Mouse (Mus musculus): ENCODE measurements around the gene Zfp661. TPM values are rescaled to one million over a fixed set of nuclear protein-coding genes. Genes with fewer than 3 reads are reported as not detected.
"Not testable (repeated sequence)": the region's sequence is repeated elsewhere in the genome, so short reads cannot be mapped to it uniquely, and the experiment has no call there.

Zfp661 gene
- polyA plus RNA-seq, 1 experiment from 2014 or later, result 3.1 TPM

- no peak overlapping the region for H3K4me2 ChIP-seq (ENCODE audit: low read length)
- DNase-seq (ENCODE audit: low spot score), result no peak
- peaks cover 5% of the 10 kb centered on the region; the same call in 1 of the 2 replicates for H3K4me1 ChIP-seq (replicated peaks; ENCODE audit: insufficient read depth, low read length)
- H3K27me3 ChIP-seq (ENCODE audit: insufficient read depth, low read length), result no peaks in the 10 kb centered on the region
- H3K36me3 ChIP-seq (ENCODE audit: insufficient read depth, low read length), result peaks cover 39% of the 10 kb centered on the region
- ATAC-seq (replicated peaks; ENCODE audit: low FRiP score, low read depth), result no peak
- no peak overlapping the region for H3K9ac ChIP-seq (ENCODE audit: low read depth, low read length)
- H3K4me3 ChIP-seq (replicated peaks; ENCODE audit: low read depth, low read length), result no peak overlapping the region
- H3K27ac ChIP-seq, result no peak overlapping the region
- no peaks in the 10 kb centered on the region for H3K9me3 ChIP-seq (replicated peaks; ENCODE audit: low read length)
- TF ChIP-seq CTCF (IDR thresholded peaks at IDR 0.05; ENCODE audit: low read depth), result no peak
- 94% methylated on average over 3 of the region's 3 CpGs for WGBS
Measured at GRCm38 (mm10) chr2:127605203-127605602, 18.3 kb upstream of the Zfp661 start.

GRCm38 (mm10) chr2:127603383-127603782 lies 16.5 kb upstream of the Zfp661 start:
- H3K36me3 ChIP-seq (ENCODE audit: insufficient read depth, low read length), result peaks cover 45% of the 10 kb centered on the region
- not testable (repeated sequence) for H3K4me2 ChIP-seq (ENCODE audit: low read length); H3K4me1 ChIP-seq (replicated peaks; ENCODE audit: insufficient read depth, low read length); ATAC-seq (replicated peaks; ENCODE audit: low FRiP score, low read depth); H3K27me3 ChIP-seq (ENCODE audit: insufficient read depth, low read length); H3K27ac ChIP-seq; H3K4me3 ChIP-seq (replicated peaks; ENCODE audit: low read depth, low read length); DNase-seq (ENCODE audit: low spot score); H3K9me3 ChIP-seq (replicated peaks; ENCODE audit: low read length); H3K9ac ChIP-seq (ENCODE audit: low read depth, low read length)
- 85% methylated on average over 6 of the region's 8 CpGs for WGBS

DNA sequence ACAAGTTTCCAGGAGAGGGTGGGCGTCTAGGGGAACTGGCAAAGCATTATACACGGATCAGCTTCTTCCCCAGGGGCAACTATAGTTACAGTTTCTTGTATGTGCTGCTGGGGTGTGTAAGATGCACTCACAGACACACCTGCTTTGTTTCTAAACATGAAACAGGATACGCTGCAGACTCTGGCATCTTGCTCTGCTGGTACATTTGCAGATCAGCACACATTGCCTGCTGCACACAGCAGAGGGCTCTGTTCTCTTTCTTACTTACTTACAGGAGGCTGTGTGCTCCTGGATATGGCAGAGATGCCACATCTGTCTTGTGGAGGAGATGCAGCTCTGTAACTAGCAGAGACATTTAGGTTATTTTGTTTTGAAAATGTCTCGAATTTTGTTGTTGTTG lies 3.9 kb upstream of the Zfp661 start:
- H3K27me3 ChIP-seq (ENCODE audit: insufficient read depth, low read length), result no peaks in the 10 kb centered on the region
- no peak overlapping the region for H3K9ac ChIP-seq (ENCODE audit: low read depth, low read length)
- TF ChIP-seq CTCF (IDR thresholded peaks at IDR 0.05; ENCODE audit: low read depth), result peak; percentile 29; the same call in 1 of the 2 replicates
- DNase-seq (ENCODE audit: low spot score) (peak; percentile 8), ATAC-seq (replicated peaks; ENCODE audit: low FRiP score, low read depth) (no peak)
- peaks cover 6% of the 10 kb centered on the region for H3K4me1 ChIP-seq (replicated peaks; ENCODE audit: insufficient read depth, low read length)
- H3K36me3 ChIP-seq (ENCODE audit: insufficient read depth, low read length), result peaks cover 28% of the 10 kb centered on the region
- no peak overlapping the region for H3K27ac ChIP-seq
- H3K4me2 ChIP-seq (ENCODE audit: low read length), result no peak overlapping the region
- no peak overlapping the region for H3K4me3 ChIP-seq (replicated peaks; ENCODE audit: low read depth, low read length)
- 79% methylated on average over 4 of the region's 4 CpGs for WGBS
- H3K9me3 ChIP-seq (replicated peaks; ENCODE audit: low read length), result no peaks in the 10 kb centered on the region

GRCm38 (mm10) chr2:127590204-127590603 lies 3.3 kb upstream of the Zfp661 start:
- ATAC-seq (replicated peaks; ENCODE audit: low FRiP score, low read depth) (no peak), DNase-seq (ENCODE audit: low spot score) (no peak)
- Histone ChIP-seq H3K4me1 (replicated peaks; ENCODE audit: insufficient read depth, low read length) (peaks cover 6% of the 10 kb centered on the region), H3K36me3 (ENCODE audit: insufficient read depth, low read length) (peaks cover 25% of the 10 kb centered on the region), H3K9me3 (replicated peaks; ENCODE audit: low read length) (no peaks in the 10 kb centered on the region), H3K4me2 (ENCODE audit: low read length) (no peak overlapping the region), H3K27me3 (ENCODE audit: insufficient read depth, low read length) (no peaks in the 10 kb centered on the region), H3K27ac (no peak overlapping the region), H3K4me3 (replicated peaks; ENCODE audit: low read depth, low read length) (no peak overlapping the region), H3K9ac (ENCODE audit: low read depth, low read length) (no peak overlapping the region)
- TF ChIP-seq CTCF (IDR thresholded peaks at IDR 0.05; ENCODE audit: low read depth), result no peak
- WGBS, result 76% methylated on average over 15 of the region's 15 CpGs

GRCm38 (mm10) chr2:127588897-127589296 lies 2.0 kb upstream of the Zfp661 start:
- ATAC-seq (replicated peaks; ENCODE audit: low FRiP score, low read depth), result no peak
- H3K27ac ChIP-seq, result no peak overlapping the region
- DNase-seq (ENCODE audit: low spot score), result no peak

DNA sequence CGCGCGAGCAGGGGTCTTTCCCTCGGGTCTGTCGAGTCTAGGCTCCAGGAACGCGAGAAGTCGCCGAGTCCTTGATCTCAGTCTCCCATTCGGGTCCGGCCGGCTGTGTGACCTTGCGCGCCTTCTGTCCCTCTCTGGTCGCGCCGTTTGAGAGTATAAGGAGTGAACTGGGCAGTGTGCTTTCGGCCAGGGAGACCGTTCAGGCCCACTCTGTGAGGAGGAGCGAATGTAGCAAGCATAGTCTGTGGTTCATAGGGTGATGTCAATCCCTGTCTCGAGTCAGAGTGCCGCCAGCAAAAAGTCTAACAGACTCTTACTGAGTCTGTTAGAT lies 585 bp upstream of the Zfp661 start:
- Histone ChIP-seq H3K27me3 (ENCODE audit: insufficient read depth, low read length) (no peaks in the 10 kb centered on the region), H3K9ac (ENCODE audit: low read depth, low read length) (peak overlapping the region; percentile 94), H3K27ac (peak overlapping the region; percentile 93), H3K4me2 (ENCODE audit: low read length) (peak overlapping the region; percentile 84), H3K4me1 (replicated peaks; ENCODE audit: insufficient read depth, low read length) (peaks cover 6% of the 10 kb centered on the region), H3K36me3 (ENCODE audit: insufficient read depth, low read length) (peaks cover 9% of the 10 kb centered on the region; the same call in 1 of the 2 replicates), H3K9me3 (replicated peaks; ENCODE audit: low read length) (no peaks in the 10 kb centered on the region), H3K4me3 (replicated peaks; ENCODE audit: low read depth, low read length) (peak overlapping the region; percentile 92)
- no peak for TF ChIP-seq CTCF (IDR thresholded peaks at IDR 0.05; ENCODE audit: low read depth)
- ATAC-seq (replicated peaks; ENCODE audit: low FRiP score, low read depth) (peak; percentile 27; the same call in 1 of the 2 replicates), DNase-seq (ENCODE audit: low spot score) (peak; percentile 4)
- under 1% methylated on average over 22 of the region's 22 CpGs for WGBS

More at GRCm38 (mm10) chr2:127588897-127589296, 2.0 kb upstream of the Zfp661 start:
- Histone ChIP-seq H3K27me3 (ENCODE audit: insufficient read depth, low read length) (no peaks in the 10 kb centered on the region), H3K4me2 (ENCODE audit: low read length) (no peak overlapping the region), H3K4me1 (replicated peaks; ENCODE audit: insufficient read depth, low read length) (peaks cover 6% of the 10 kb centered on the region), H3K9me3 (replicated peaks; ENCODE audit: low read length) (no peaks in the 10 kb centered on the region), H3K36me3 (ENCODE audit: insufficient read depth, low read length) (peaks cover 12% of the 10 kb centered on the region; the same call in 1 of the 2 replicates), H3K4me3 (replicated peaks; ENCODE audit: low read depth, low read length) (no peak overlapping the region), H3K9ac (ENCODE audit: low read depth, low read length) (0 out of 2 replicates have a peak overlapping the region, but pooled peaks have one; percentile 94)
- no peak for TF ChIP-seq CTCF (IDR thresholded peaks at IDR 0.05; ENCODE audit: low read depth)
- 90% methylated on average over 9 of the region's 9 CpGs for WGBS

- peak; percentile 83 for ATAC-seq (replicated peaks; ENCODE audit: low FRiP score, low read depth)
- DNase-seq (ENCODE audit: low spot score), result peak; percentile 96
- no peak overlapping the region for H3K27ac ChIP-seq
- H3K27me3 ChIP-seq (ENCODE audit: insufficient read depth, low read length), result no peaks in the 10 kb centered on the region
- WGBS, result under 1% methylated on average over 24 of the region's 24 CpGs
- peaks cover 6% of the 10 kb centered on the region for H3K4me1 ChIP-seq (replicated peaks; ENCODE audit: insufficient read depth, low read length)
- peak overlapping the region; percentile 57 for H3K9ac ChIP-seq (ENCODE audit: low read depth, low read length)
- no peaks in the 10 kb centered on the region for H3K36me3 ChIP-seq (ENCODE audit: insufficient read depth, low read length)
- no peak for TF ChIP-seq CTCF (IDR thresholded peaks at IDR 0.05; ENCODE audit: low read depth)
- H3K4me2 ChIP-seq (ENCODE audit: low read length), result peak overlapping the region; percentile 88
- H3K4me3 ChIP-seq (replicated peaks; ENCODE audit: low read depth, low read length), result peak overlapping the region; percentile 57
- no peaks in the 10 kb centered on the region for H3K9me3 ChIP-seq (replicated peaks; ENCODE audit: low read length)
Measured at GRCm38 (mm10) chr2:127584436-127584858, 2.4 kb downstream of the Zfp661 start.
